Mouse (Mus musculus) myocyte (in vitro differentiated cells): ENCODE measurements around the gene Gm20388. TPM values are rescaled to one million over a fixed set of nuclear protein-coding genes. Genes with fewer than 3 reads are reported as not detected.

Source experiments
- H3K27me3 ChIP-seq: one replicate; pipeline ENCODE4 v1.6.1; 2011; ENCODE audit not compliant: control insufficient read depth, insufficient read depth, insufficient read length
- H3K36me3 ChIP-seq: one replicate; pipeline ENCODE4 v1.6.1; 2011; ENCODE audit not compliant: control insufficient read depth, insufficient read depth
- H3K4me2 ChIP-seq: one replicate; pipeline ENCODE4 v1.6.1; 2011; ENCODE audit warnings: low read depth, control low read depth
- H3K4me3 ChIP-seq: one replicate; pipeline ENCODE4 v1.5.1; 2011; ENCODE audit warnings: mild to moderate bottlenecking, control low read depth, moderate library complexity
- H3K79me2 ChIP-seq: one replicate; pipeline ENCODE4 v1.6.1; 2011; ENCODE audit not compliant: control insufficient read depth, insufficient read depth
- H3ac ChIP-seq: one replicate; pipeline ENCODE4 v1.6.1; 2011; ENCODE audit not compliant: control insufficient read depth, insufficient read length
- CEBPB ChIP-seq: IDR thresholded peaks from 2 replicates; pipeline ENCODE4 v1.6.1; 2011; ENCODE audit warnings: mild to moderate bottlenecking, moderate library complexity; ENCODE audit not compliant: poor library complexity, insufficient read depth, severe bottlenecking
- E2F4 ChIP-seq: IDR thresholded peaks from one replicate; pipeline ENCODE4 v1.6.1; 2011; ENCODE audit warnings: mild to moderate bottlenecking, control low read depth, moderate library complexity; ENCODE audit not compliant: insufficient read depth
- MAX ChIP-seq: IDR thresholded peaks from one replicate; pipeline ENCODE4 v1.6.1; 2011; ENCODE audit warnings: low read depth, mild to moderate bottlenecking, control low read depth
- MYOD1 ChIP-seq, 3 experiments: IDR thresholded peaks; one replicate each; pipeline ENCODE4 v1.6.1; 2011; ENCODE audit warnings: control low read depth in 2 of 3, low read depth in 2 of 3, mild to moderate bottlenecking in 2 of 3, moderate library complexity in 1 of 3; ENCODE audit not compliant: insufficient read length in 2 of 3, control insufficient read depth in 1 of 3
- MYOG ChIP-seq, 3 experiments: IDR thresholded peaks; one replicate each; pipeline ENCODE4 v1.6.1; 2011; ENCODE audit warnings: control low read depth in 2 of 3, low read depth in 2 of 3, mild to moderate bottlenecking in 2 of 3; ENCODE audit not compliant: insufficient read length in 2 of 3, control insufficient read depth in 1 of 3, insufficient read depth in 1 of 3
- POLR2A ChIP-seq: IDR thresholded peaks from one replicate; pipeline ENCODE4 v1.6.1; 2011; ENCODE audit warnings: low read depth, mild to moderate bottlenecking, control low read depth, moderate library complexity; ENCODE audit not compliant: insufficient read length
- POLR2AphosphoS2 ChIP-seq: IDR thresholded peaks from one replicate; pipeline ENCODE4 v1.6.1; 2011; ENCODE audit warnings: low read depth, control low read depth; ENCODE audit not compliant: insufficient read length
- REST ChIP-seq: IDR thresholded peaks from one replicate; pipeline ENCODE4 v1.6.1; 2011; ENCODE audit warnings: mild to moderate bottlenecking, control low read depth, moderate library complexity; ENCODE audit not compliant: insufficient read depth, insufficient read length
- SRF ChIP-seq: IDR thresholded peaks from one replicate; pipeline ENCODE4 v1.6.1; 2011; ENCODE audit warnings: low read depth; ENCODE audit not compliant: control insufficient read depth, insufficient read length
- TCF12 ChIP-seq: IDR thresholded peaks from one replicate; pipeline ENCODE4 v1.6.1; 2011; ENCODE audit warnings: mild to moderate bottlenecking, control low read depth; ENCODE audit not compliant: poor library complexity, insufficient read depth, severe bottlenecking
- TCF3 ChIP-seq: IDR thresholded peaks from one replicate; pipeline ENCODE4 v1.6.1; 2011; ENCODE audit warnings: low read depth, control low read depth; ENCODE audit not compliant: insufficient read length
- USF1 ChIP-seq: IDR thresholded peaks from one replicate; pipeline ENCODE4 v1.6.1; 2011; ENCODE audit warnings: low read depth, mild to moderate bottlenecking, control low read depth, moderate library complexity
- polyA plus RNA-seq: library from polyadenylated mRNA; unstranded; fragments of >200 nt; fragmentation: generic; extraction: Trizol; gene quantifications from one replicate; pipeline ENCODE4 v1.2.1, GENCODE M21; 2012; ENCODE audit warnings: missing spikeins

The Gm20388 gene
- polyA plus RNA-seq, 1 experiment = 15.3 TPM

DNA sequence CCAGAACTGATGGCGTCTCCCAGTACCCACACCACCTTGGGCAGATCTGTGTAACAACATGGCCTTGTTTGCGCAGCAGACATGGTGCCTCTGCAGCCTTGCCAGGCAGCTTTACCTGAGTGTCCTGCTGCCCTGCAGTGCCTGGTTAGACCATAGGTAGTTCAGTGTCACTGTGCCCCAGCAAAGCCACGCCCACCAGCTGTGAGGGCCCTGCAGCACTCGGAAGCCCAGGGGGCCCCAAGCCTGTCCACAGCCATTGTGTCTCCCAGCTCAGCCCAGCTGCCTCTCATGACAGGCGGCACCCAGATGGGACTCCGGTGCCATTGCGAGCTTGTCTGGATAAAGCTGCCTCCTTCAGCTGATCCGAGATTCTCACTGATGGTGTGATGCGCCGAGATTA is 2380.9 kb downstream of the Gm20388 start:
- H3K4me3 ChIP-seq = no peak overlapping the region
- H3K36me3 ChIP-seq = no peaks in the 10 kb centered on the region
- no peak overlapping the region for H3ac ChIP-seq
- peaks cover 8% of the 10 kb centered on the region for H3K79me2 ChIP-seq
- no peak overlapping the region for H3K4me2 ChIP-seq
- H3K27me3 ChIP-seq = no peaks in the 10 kb centered on the region
- TF ChIP-seq SRF (no peak), MYOD1 (IDR thresholded peaks at IDR 0.05; ENCODE audit: control insufficient read depth in 1 of 3, insufficient read length in 2 of 3, low read depth in 2 of 3) (no peak), USF1 (no peak), MAX (no peak), E2F4 (no peak), REST (no peak), POLR2A (no peak), TCF12 (no peak), MYOG (IDR thresholded peaks at IDR 0.05; ENCODE audit: control insufficient read depth in 1 of 3, insufficient read depth in 1 of 3, insufficient read length in 2 of 3, low read depth in 2 of 3) (no peak), POLR2AphosphoS2 (no peak), TCF3 (no peak), CEBPB (no peak)

GRCm38 (mm10) chr8:122293484-122293883 is 2382.8 kb downstream of the Gm20388 start:
- TF ChIP-seq REST (no peak), CEBPB (no peak), MYOD1 (IDR thresholded peaks at IDR 0.05; ENCODE audit: control insufficient read depth in 1 of 3, insufficient read length in 2 of 3, low read depth in 2 of 3) (no peak)
- H3K27me3 ChIP-seq = no peaks in the 10 kb centered on the region
- H3K4me2 ChIP-seq = no peak overlapping the region
- no peaks in the 10 kb centered on the region for H3K36me3 ChIP-seq
- peaks cover 5% of the 10 kb centered on the region for H3K79me2 ChIP-seq
- H3ac ChIP-seq = no peak overlapping the region
- H3K4me3 ChIP-seq = no peak overlapping the region

GRCm38 (mm10) chr8:122294273-122294683 is 2383.6 kb downstream of the Gm20388 start:
- H3K79me2 ChIP-seq = peaks cover 5% of the 10 kb centered on the region
- no peak overlapping the region for H3K4me3 ChIP-seq
- no peaks in the 10 kb centered on the region for H3K27me3 ChIP-seq
- TF ChIP-seq USF1 (no peak), MYOG (IDR thresholded peaks at IDR 0.05; ENCODE audit: control insufficient read depth in 1 of 3, insufficient read depth in 1 of 3, insufficient read length in 2 of 3, low read depth in 2 of 3) (no peak), MAX (no peak), CEBPB (no peak), MYOD1 (IDR thresholded peaks at IDR 0.05; ENCODE audit: control insufficient read depth in 1 of 3, insufficient read length in 2 of 3, low read depth in 2 of 3) (no peak), POLR2AphosphoS2 (no peak), TCF3 (no peak), SRF (no peak), TCF12 (no peak), E2F4 (no peak), REST (no peak), POLR2A (no peak)
- no peak overlapping the region for H3ac ChIP-seq
- peak overlapping the region; percentile 51 for H3K4me2 ChIP-seq
- H3K36me3 ChIP-seq = no peaks in the 10 kb centered on the region

DNA sequence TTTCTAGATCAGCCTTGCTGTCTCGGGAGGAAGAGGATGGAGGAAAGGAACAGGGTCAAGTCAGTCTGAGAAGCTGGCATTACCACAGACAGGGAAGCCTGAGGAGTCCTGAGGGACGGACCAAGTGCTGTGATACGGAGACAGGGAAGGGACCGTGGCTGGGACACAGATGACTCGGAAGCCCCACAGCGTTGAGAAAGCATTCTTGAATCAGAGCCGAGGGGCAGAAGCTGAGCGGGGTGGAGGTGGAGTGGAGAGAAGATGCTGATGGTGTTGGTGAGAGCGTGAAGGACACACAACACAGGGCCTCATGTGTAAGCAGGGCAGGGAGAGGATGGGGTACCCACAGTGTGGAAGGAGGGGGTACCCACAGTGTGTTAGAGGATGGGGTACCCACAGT is 2384.7 kb downstream of the Gm20388 start:
- TF ChIP-seq POLR2A (no peak), MYOD1 (IDR thresholded peaks at IDR 0.05; ENCODE audit: control insufficient read depth in 1 of 3, insufficient read length in 2 of 3, low read depth in 2 of 3) (no peak), REST (no peak), CEBPB (no peak), MAX (no peak)
- Histone ChIP-seq H3ac (no peak overlapping the region), H3K36me3 (no peaks in the 10 kb centered on the region), H3K27me3 (no peaks in the 10 kb centered on the region), H3K4me3 (no peak overlapping the region), H3K79me2 (peaks cover 5% of the 10 kb centered on the region), H3K4me2 (no peak overlapping the region)

- Histone ChIP-seq H3K36me3 (no peaks in the 10 kb centered on the region), H3K4me2 (no peak overlapping the region), H3K4me3 (no peak overlapping the region), H3ac (no peak overlapping the region), H3K79me2 (peaks cover 5% of the 10 kb centered on the region), H3K27me3 (no peaks in the 10 kb centered on the region)
- no peak for TF ChIP-seq POLR2AphosphoS2
- TF ChIP-seq MYOG (IDR thresholded peaks at IDR 0.05; ENCODE audit: control insufficient read depth in 1 of 3, insufficient read depth in 1 of 3, insufficient read length in 2 of 3, low read depth in 2 of 3) = no peak
- TF ChIP-seq E2F4 = no peak
- TF ChIP-seq USF1 = no peak
- no peak for TF ChIP-seq MYOD1 (IDR thresholded peaks at IDR 0.05; ENCODE audit: control insufficient read depth in 1 of 3, insufficient read length in 2 of 3, low read depth in 2 of 3)
Observed at GRCm38 (mm10) chr8:122296173-122297001, 2385.7 kb downstream of the Gm20388 start.
